Mouse (Mus musculus) heart, postnatal 4 days (tissue): ENCODE data around the gene Krt8. TPM values are rescaled to one million over a fixed set of nuclear protein-coding genes. Genes with fewer than 3 reads are reported as not detected.

Source experiments
- DNase-seq: peaks from one replicate; pipeline ENCODE4 v3.0.0; 2021
- total RNA-seq, 2 experiments: library from RNA; stranded (reverse); gene quantifications; 2 replicates each; pipeline ENCODE4 v1.2.3; 2021

The Krt8 gene
- total RNA-seq, 2 experiments from 2014 or later: 6.2 to 6.4 TPM

- no peak for DNase-seq
These were observed 30.0 kb downstream of the Krt8 start for GRCm38 (mm10) chr15:101974083-101974845.

- peak; percentile 99 for DNase-seq
These were observed 30.7 kb downstream of the Krt8 start for GRCm38 (mm10) chr15:101973414-101974077.

GRCm38 (mm10) chr15:101970536-101970935 lies 33.7 kb downstream of the Krt8 start:
- peak; percentile 78 for DNase-seq

GRCm38 (mm10) chr15:101966808-101967207 lies 37.5 kb downstream of the Krt8 start:
- DNase-seq: peak; percentile 34

- DNase-seq: no peak
These were observed 45.4 kb downstream of the Krt8 start for GRCm38 (mm10) chr15:101958891-101959290.

GRCm38 (mm10) chr15:101954187-101954586 lies 50.1 kb downstream of the Krt8 start, which contains the start of gene Krt78:
Krt78 (minus strand) TSS chr15:101954287.
- no peak for DNase-seq

- DNase-seq: no peak
These were observed 51.4 kb downstream of the Krt8 start for GRCm38 (mm10) chr15:101952733-101953474.

Other genes starting within 250 kb of the Krt8 start
- not detected for gene Krt72, start 218.0 kb downstream of the Krt8 start, total RNA-seq
- gene Krt73, start 202.1 kb downstream of the Krt8 start, total RNA-seq: not detected
- not detected for gene Krt2, start 186.3 kb downstream of the Krt8 start, total RNA-seq
- gene Krt1, start 153.7 kb downstream of the Krt8 start, total RNA-seq: not detected
- gene Krt77, start 134.8 kb downstream of the Krt8 start, total RNA-seq: not detected
- not detected for gene Krt76, start 111.6 kb downstream of the Krt8 start, total RNA-seq
- gene Krt4, start 79.7 kb downstream of the Krt8 start, total RNA-seq: not detected
- gene Krt79, start 64.2 kb downstream of the Krt8 start, total RNA-seq: under 1 TPM; 0.25 to 0.45 TPM
- gene Krt78, start 50.2 kb downstream of the Krt8 start, total RNA-seq: under 1 TPM in 1 of 2 experiments, not detected in 1; 0.07 TPM
- gene Krt18, start 23.7 kb upstream of the Krt8 start, total RNA-seq: 10 to 100 TPM; 14.9 to 15.4 TPM
- gene Eif4b, start 69.3 kb upstream of the Krt8 start, total RNA-seq: 100 to 1,000 TPM; 142 to 145 TPM
- 10 to 100 TPM; 65.8 to 70.3 TPM for gene Tns2, start 95.9 kb upstream of the Krt8 start, total RNA-seq
- 10 to 100 TPM; 19.9 to 22.6 TPM for gene Spryd3, start 131.8 kb upstream of the Krt8 start, total RNA-seq
- gene Igfbp6, start 139.9 kb upstream of the Krt8 start, total RNA-seq: 10 to 100 TPM; 10.0 to 12.5 TPM
- under 1 TPM; 0.11 to 0.17 TPM for gene Soat2, start 146.0 kb upstream of the Krt8 start, total RNA-seq
- gene Zfp740, start 198.8 kb upstream of the Krt8 start, total RNA-seq: 10 to 100 TPM; 45.3 to 49.4 TPM
- 10 to 100 TPM; 26.8 to 29.9 TPM for gene Csad, start 200.2 kb upstream of the Krt8 start, total RNA-seq
- 1 to 10 TPM in 1 of 2 experiments, under 1 TPM in 1; 0.98 to 1.0 TPM for gene Itgb7, start 227.5 kb upstream of the Krt8 start, total RNA-seq